Mouse (Mus musculus) myocyte (in vitro differentiated cells): ENCODE measurements around the gene Tex9. TPM values are rescaled to one million over a fixed set of nuclear protein-coding genes. Genes with fewer than 3 reads are reported as not detected.

Experiments
- H3K27me3 ChIP-seq: one replicate; pipeline ENCODE4 v1.6.1; 2011; ENCODE audit not compliant: control insufficient read depth, insufficient read depth, insufficient read length
- H3K36me3 ChIP-seq: one replicate; pipeline ENCODE4 v1.6.1; 2011; ENCODE audit not compliant: control insufficient read depth, insufficient read depth
- H3K4me2 ChIP-seq: one replicate; pipeline ENCODE4 v1.6.1; 2011; ENCODE audit warnings: low read depth, control low read depth
- H3K4me3 ChIP-seq: one replicate; pipeline ENCODE4 v1.5.1; 2011; ENCODE audit warnings: mild to moderate bottlenecking, control low read depth, moderate library complexity
- H3K79me2 ChIP-seq: one replicate; pipeline ENCODE4 v1.6.1; 2011; ENCODE audit not compliant: control insufficient read depth, insufficient read depth
- H3ac ChIP-seq: one replicate; pipeline ENCODE4 v1.6.1; 2011; ENCODE audit not compliant: control insufficient read depth, insufficient read length
- CEBPB ChIP-seq: IDR thresholded peaks from 2 replicates; pipeline ENCODE4 v1.6.1; 2011; ENCODE audit warnings: mild to moderate bottlenecking, moderate library complexity; ENCODE audit not compliant: poor library complexity, insufficient read depth, severe bottlenecking
- E2F4 ChIP-seq: IDR thresholded peaks from one replicate; pipeline ENCODE4 v1.6.1; 2011; ENCODE audit warnings: mild to moderate bottlenecking, control low read depth, moderate library complexity; ENCODE audit not compliant: insufficient read depth
- MAX ChIP-seq: IDR thresholded peaks from one replicate; pipeline ENCODE4 v1.6.1; 2011; ENCODE audit warnings: low read depth, mild to moderate bottlenecking, control low read depth
- MYOD1 ChIP-seq, 3 experiments: IDR thresholded peaks; one replicate each; pipeline ENCODE4 v1.6.1; 2011; ENCODE audit warnings: control low read depth in 2 of 3, low read depth in 2 of 3, mild to moderate bottlenecking in 2 of 3, moderate library complexity in 1 of 3; ENCODE audit not compliant: insufficient read length in 2 of 3, control insufficient read depth in 1 of 3
- MYOG ChIP-seq, 3 experiments: IDR thresholded peaks; one replicate each; pipeline ENCODE4 v1.6.1; 2011; ENCODE audit warnings: control low read depth in 2 of 3, low read depth in 2 of 3, mild to moderate bottlenecking in 2 of 3; ENCODE audit not compliant: insufficient read length in 2 of 3, control insufficient read depth in 1 of 3, insufficient read depth in 1 of 3
- POLR2A ChIP-seq: IDR thresholded peaks from one replicate; pipeline ENCODE4 v1.6.1; 2011; ENCODE audit warnings: low read depth, mild to moderate bottlenecking, control low read depth, moderate library complexity; ENCODE audit not compliant: insufficient read length
- POLR2AphosphoS2 ChIP-seq: IDR thresholded peaks from one replicate; pipeline ENCODE4 v1.6.1; 2011; ENCODE audit warnings: low read depth, control low read depth; ENCODE audit not compliant: insufficient read length
- REST ChIP-seq: IDR thresholded peaks from one replicate; pipeline ENCODE4 v1.6.1; 2011; ENCODE audit warnings: mild to moderate bottlenecking, control low read depth, moderate library complexity; ENCODE audit not compliant: insufficient read depth, insufficient read length
- SRF ChIP-seq: IDR thresholded peaks from one replicate; pipeline ENCODE4 v1.6.1; 2011; ENCODE audit warnings: low read depth; ENCODE audit not compliant: control insufficient read depth, insufficient read length
- TCF12 ChIP-seq: IDR thresholded peaks from one replicate; pipeline ENCODE4 v1.6.1; 2011; ENCODE audit warnings: mild to moderate bottlenecking, control low read depth; ENCODE audit not compliant: poor library complexity, insufficient read depth, severe bottlenecking
- TCF3 ChIP-seq: IDR thresholded peaks from one replicate; pipeline ENCODE4 v1.6.1; 2011; ENCODE audit warnings: low read depth, control low read depth; ENCODE audit not compliant: insufficient read length
- USF1 ChIP-seq: IDR thresholded peaks from one replicate; pipeline ENCODE4 v1.6.1; 2011; ENCODE audit warnings: low read depth, mild to moderate bottlenecking, control low read depth, moderate library complexity
- polyA plus RNA-seq: library from polyadenylated mRNA; unstranded; fragments of >200 nt; fragmentation: generic; extraction: Trizol; gene quantifications from one replicate; pipeline ENCODE4 v1.2.1, GENCODE M21; 2012; ENCODE audit warnings: missing spikeins

Gene Tex9
- polyA plus RNA-seq, 1 experiment: 2.7 TPM

DNA sequence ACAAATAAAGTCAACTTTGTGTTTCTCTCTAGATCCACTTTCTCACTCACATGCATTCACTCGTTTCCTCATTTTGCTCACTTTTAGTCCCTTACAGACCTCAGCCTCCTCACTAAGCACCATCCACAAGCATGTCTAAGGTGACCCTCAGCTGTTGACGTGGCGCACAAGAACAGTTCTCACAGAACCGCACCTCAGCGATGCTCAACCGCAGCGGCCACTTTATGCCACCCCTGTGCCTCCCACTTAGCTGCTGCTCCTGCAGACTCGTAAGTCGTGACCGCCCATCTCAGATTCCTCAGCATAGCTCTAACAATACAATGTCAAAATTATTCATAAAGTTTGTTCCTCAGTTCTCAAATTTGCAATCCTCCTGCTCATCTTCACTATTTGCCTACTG is 23.4 kb downstream of the Tex9 start:
- TF ChIP-seq MYOD1 (IDR thresholded peaks at IDR 0.05; ENCODE audit: control insufficient read depth in 1 of 3, insufficient read length in 2 of 3, low read depth in 2 of 3): no peak
- TF ChIP-seq MYOG (IDR thresholded peaks at IDR 0.05; ENCODE audit: control insufficient read depth in 1 of 3, insufficient read depth in 1 of 3, insufficient read length in 2 of 3, low read depth in 2 of 3): no peak
- TF ChIP-seq CEBPB: no peak
- TF ChIP-seq TCF12: no peak
- TF ChIP-seq POLR2AphosphoS2: no peak
- TF ChIP-seq POLR2A: no peak
- TF ChIP-seq SRF: no peak
- no peak for TF ChIP-seq E2F4
- no peak for TF ChIP-seq REST
- TF ChIP-seq USF1: no peak
- no peak for TF ChIP-seq MAX
- TF ChIP-seq TCF3: no peak
- Histone ChIP-seq H3K27me3 (no peaks in the 10 kb centered on the region), H3K36me3 (no peaks in the 10 kb centered on the region), H3K4me2 (no peak overlapping the region), H3ac (no peak overlapping the region), H3K79me2 (no peaks in the 10 kb centered on the region), H3K4me3 (no peak overlapping the region)

DNA sequence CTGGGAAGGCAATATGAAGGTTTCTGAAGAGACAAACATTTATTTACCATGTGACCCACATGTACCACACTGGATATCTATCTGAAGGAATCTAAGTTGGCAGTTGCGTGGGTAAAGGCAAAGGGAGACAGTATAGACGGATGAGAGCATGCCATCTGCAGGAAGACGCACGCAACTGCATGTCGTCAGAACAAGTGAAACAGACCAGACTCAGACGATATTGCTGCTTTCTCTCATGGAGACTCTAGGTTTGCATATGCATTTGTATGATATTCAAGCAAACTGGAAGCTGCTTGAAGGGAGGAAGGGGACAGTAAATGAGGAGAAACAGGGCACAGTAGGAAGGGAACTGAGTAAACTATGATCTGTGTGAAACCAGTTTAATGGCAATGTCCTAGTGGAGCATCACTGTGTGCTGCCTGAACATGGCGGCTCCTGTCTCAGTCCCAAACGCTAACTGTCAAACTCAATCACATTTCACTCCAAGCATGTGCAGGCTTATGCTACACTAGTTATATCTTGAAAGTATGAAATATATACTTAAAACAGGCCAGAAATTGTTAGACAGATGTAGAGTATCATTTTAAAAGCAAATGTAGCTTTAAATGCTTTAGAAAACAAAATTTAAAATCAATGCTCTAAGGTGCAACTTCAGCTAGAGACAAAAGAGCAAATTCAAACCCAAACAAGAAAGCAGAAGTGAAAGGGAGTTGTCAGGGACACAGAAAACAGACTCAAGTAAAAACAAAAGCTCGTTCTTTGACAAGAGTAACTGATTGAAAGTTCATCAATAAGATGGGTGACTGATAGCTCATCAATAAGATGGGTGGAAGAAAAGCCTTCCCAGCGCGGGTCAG is 24.2 kb downstream of the Tex9 start:
- H3K36me3 ChIP-seq: no peaks in the 10 kb centered on the region
- no peak overlapping the region for H3K4me3 ChIP-seq
- no peaks in the 10 kb centered on the region for H3K79me2 ChIP-seq
- no peaks in the 10 kb centered on the region for H3K27me3 ChIP-seq
- no peak overlapping the region for H3K4me2 ChIP-seq
- no peak overlapping the region for H3ac ChIP-seq
- TF ChIP-seq TCF3: no peak
- no peak for TF ChIP-seq MAX
- TF ChIP-seq TCF12: no peak
- TF ChIP-seq MYOD1 (IDR thresholded peaks at IDR 0.05; ENCODE audit: control insufficient read depth in 1 of 3, insufficient read length in 2 of 3, low read depth in 2 of 3): no peak
- TF ChIP-seq REST: no peak
- no peak for TF ChIP-seq USF1
- no peak for TF ChIP-seq CEBPB
- no peak for TF ChIP-seq POLR2A
- TF ChIP-seq POLR2AphosphoS2: no peak
- no peak for TF ChIP-seq E2F4
- TF ChIP-seq SRF: no peak
- TF ChIP-seq MYOG (IDR thresholded peaks at IDR 0.05; ENCODE audit: control insufficient read depth in 1 of 3, insufficient read depth in 1 of 3, insufficient read length in 2 of 3, low read depth in 2 of 3): no peak

DNA sequence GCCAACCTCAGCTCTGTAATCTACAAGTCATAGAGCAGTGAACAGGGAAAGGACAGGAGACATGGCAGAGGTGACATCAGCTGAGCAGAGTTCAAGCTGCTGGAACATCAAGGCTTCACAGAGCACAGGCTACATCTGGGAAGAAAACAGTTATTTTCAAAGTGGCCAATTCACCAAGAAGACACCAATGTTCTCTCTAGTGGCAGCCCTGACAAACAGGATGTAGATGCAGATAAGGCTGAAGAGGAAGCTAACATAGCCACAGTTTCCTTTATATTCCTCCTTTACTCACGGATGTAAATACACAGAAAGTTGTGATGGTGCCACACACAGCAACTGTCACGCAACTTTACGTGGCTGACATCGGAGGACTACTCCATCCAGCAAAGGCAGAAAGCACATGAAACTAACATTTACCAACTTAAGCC is 26.2 kb downstream of the Tex9 start:
- H3K4me2 ChIP-seq: no peak overlapping the region
- no peak for TF ChIP-seq REST
- no peak for TF ChIP-seq POLR2A
- no peak for TF ChIP-seq MAX
- no peak for TF ChIP-seq E2F4
- TF ChIP-seq TCF12: no peak
- TF ChIP-seq SRF: no peak
- TF ChIP-seq MYOG (IDR thresholded peaks at IDR 0.05; ENCODE audit: control insufficient read depth in 1 of 3, insufficient read depth in 1 of 3, insufficient read length in 2 of 3, low read depth in 2 of 3): no peak
- TF ChIP-seq TCF3: no peak
- TF ChIP-seq MYOD1 (IDR thresholded peaks at IDR 0.05; ENCODE audit: control insufficient read depth in 1 of 3, insufficient read length in 2 of 3, low read depth in 2 of 3): no peak
- TF ChIP-seq USF1: no peak
- TF ChIP-seq POLR2AphosphoS2: no peak
- no peak for TF ChIP-seq CEBPB
- H3K27me3 ChIP-seq: no peaks in the 10 kb centered on the region
- no peaks in the 10 kb centered on the region for H3K36me3 ChIP-seq
- no peaks in the 10 kb centered on the region for H3K79me2 ChIP-seq
- no peak overlapping the region for H3K4me3 ChIP-seq
- H3ac ChIP-seq: no peak overlapping the region

DNA sequence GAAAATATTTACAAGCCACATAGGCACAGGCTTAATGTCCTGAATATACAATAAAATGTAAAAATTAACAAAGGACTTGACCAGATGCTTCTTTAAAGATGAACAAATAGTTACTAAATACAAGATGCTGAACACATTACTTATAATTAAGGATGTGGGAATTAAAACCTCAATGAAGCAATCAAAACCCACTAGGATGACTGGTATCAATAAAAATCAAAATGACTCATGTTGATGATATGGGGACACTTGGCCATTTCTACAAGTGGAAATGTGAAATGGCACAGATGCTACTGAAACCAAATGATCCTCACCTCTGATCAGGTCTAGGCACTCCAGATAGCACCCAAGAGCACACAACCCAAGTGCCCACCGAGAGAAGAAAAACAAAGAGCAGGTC is 27.2 kb downstream of the Tex9 start:
- no peak for TF ChIP-seq REST
- TF ChIP-seq MYOD1 (IDR thresholded peaks at IDR 0.05; ENCODE audit: control insufficient read depth in 1 of 3, insufficient read length in 2 of 3, low read depth in 2 of 3): no peak
- TF ChIP-seq SRF: no peak
- TF ChIP-seq CEBPB: no peak
- TF ChIP-seq POLR2AphosphoS2: no peak
- no peak for TF ChIP-seq MAX
- TF ChIP-seq E2F4: no peak
- TF ChIP-seq USF1: no peak
- TF ChIP-seq TCF12: no peak
- no peak for TF ChIP-seq MYOG (IDR thresholded peaks at IDR 0.05; ENCODE audit: control insufficient read depth in 1 of 3, insufficient read depth in 1 of 3, insufficient read length in 2 of 3, low read depth in 2 of 3)
- no peak for TF ChIP-seq POLR2A
- no peak for TF ChIP-seq TCF3
- H3K27me3 ChIP-seq: no peaks in the 10 kb centered on the region
- no peak overlapping the region for H3K4me2 ChIP-seq
- H3K79me2 ChIP-seq: no peaks in the 10 kb centered on the region
- H3ac ChIP-seq: no peak overlapping the region
- no peak overlapping the region for H3K4me3 ChIP-seq
- no peaks in the 10 kb centered on the region for H3K36me3 ChIP-seq
